Mouse (Mus musculus) bone marrow, adult 2 months (tissue): ENCODE measurements around the gene Mfsd2a.

Experiments
- CTCF ChIP-seq: fragments of 200-500 bp; IDR thresholded peaks from 2 replicates; pipeline ENCODE4 v1.5.1; 2011; ENCODE audit warnings: low read length, control low read depth; ENCODE audit not compliant: control insufficient read depth, insufficient read depth
- POLR2A ChIP-seq: fragments of 200-500 bp; IDR thresholded peaks from 2 replicates; pipeline ENCODE4 v1.6.1; 2011; ENCODE audit warnings: low read depth, mild to moderate bottlenecking, control low read depth, low read length, borderline replicate concordance; ENCODE audit not compliant: control insufficient read depth

DNA sequence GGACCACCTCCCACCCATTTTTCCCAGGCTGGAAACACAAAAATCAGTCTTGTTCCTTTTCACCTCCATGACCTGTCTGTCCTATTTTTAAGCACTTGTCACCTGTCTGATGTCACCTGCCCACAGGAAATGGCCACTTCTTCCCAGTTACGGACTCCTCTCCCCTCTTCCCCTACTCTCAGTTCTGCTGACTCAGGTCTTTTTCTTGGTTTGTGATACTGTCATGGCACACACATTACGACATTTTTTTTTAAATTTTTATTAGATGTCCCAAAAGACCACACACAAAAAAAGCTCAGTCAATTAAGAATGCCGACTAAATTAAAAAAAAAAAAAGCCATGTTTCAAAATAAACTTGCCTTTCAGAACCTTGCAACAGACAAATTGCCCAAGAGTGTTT is 21.5 kb upstream of the Mfsd2a start:
- no peak for TF ChIP-seq CTCF
- no peak for TF ChIP-seq POLR2A
